Mouse (Mus musculus) MEL (cell line): ENCODE results near the gene Adamtsl4.

ENCODE experiments used
- CTCF ChIP-seq, 3 experiments: IDR thresholded peaks in 2 of 3; conservative IDR thresholded peaks in 1 of 3; 2 replicates each; pipeline ENCODE4 v1.5.1; 2011 to 2012; ENCODE audit warnings: low read length in 3 of 3, low read depth in 2 of 3, mild to moderate bottlenecking in 2 of 3, improper control_type of control experiment in 1 of 3, inconsistent platforms in 1 of 3, mixed read lengths in 1 of 3, moderate library complexity in 1 of 3; ENCODE audit not compliant: control insufficient read depth in 1 of 3, insufficient read depth in 1 of 3, poor library complexity in 1 of 3, severe bottlenecking in 1 of 3
- EP300 ChIP-seq, 2 experiments: IDR thresholded peaks; 2 replicates each; pipeline ENCODE4 v1.6.1; 2011; ENCODE audit warnings: improper control_type of control experiment in 2 of 2, low read length in 2 of 2, low read depth in 1 of 2, mild to moderate bottlenecking in 1 of 2
- ETS1 ChIP-seq: IDR thresholded peaks from 2 replicates; pipeline ENCODE4 v1.6.1; 2012; ENCODE audit warnings: low read depth, mild to moderate bottlenecking, inconsistent platforms, low read length, improper control_type of control experiment, moderate library complexity
- KAT2A ChIP-seq: conservative IDR thresholded peaks from 2 replicates; pipeline ENCODE4 v1.6.1; 2012; ENCODE audit warnings: low read depth, low read length, improper control_type of control experiment, inconsistent platforms
- MAX ChIP-seq: IDR thresholded peaks from 2 replicates; pipeline ENCODE4 v1.6.1; 2011; ENCODE audit warnings: low read length, improper control_type of control experiment
- POLR2A ChIP-seq, 2 experiments: IDR thresholded peaks; 2 replicates each; pipeline ENCODE4 v1.6.1; 2011 to 2012; ENCODE audit warnings: low read length in 2 of 2, mild to moderate bottlenecking in 2 of 2, control low read depth in 1 of 2, improper control_type of control experiment in 1 of 2, low read depth in 1 of 2, moderate library complexity in 1 of 2; ENCODE audit not compliant: control insufficient read depth in 1 of 2, insufficient read depth in 1 of 2, poor library complexity in 1 of 2
- SIN3A ChIP-seq: IDR thresholded peaks from 2 replicates; pipeline ENCODE4 v1.6.1; 2012; ENCODE audit warnings: low read length, improper control_type of control experiment, inconsistent platforms
- TBP ChIP-seq: IDR thresholded peaks from 2 replicates; pipeline ENCODE4 v1.8.0; 2011; ENCODE audit warnings: low read depth, low read length, improper control_type of control experiment

DNA sequence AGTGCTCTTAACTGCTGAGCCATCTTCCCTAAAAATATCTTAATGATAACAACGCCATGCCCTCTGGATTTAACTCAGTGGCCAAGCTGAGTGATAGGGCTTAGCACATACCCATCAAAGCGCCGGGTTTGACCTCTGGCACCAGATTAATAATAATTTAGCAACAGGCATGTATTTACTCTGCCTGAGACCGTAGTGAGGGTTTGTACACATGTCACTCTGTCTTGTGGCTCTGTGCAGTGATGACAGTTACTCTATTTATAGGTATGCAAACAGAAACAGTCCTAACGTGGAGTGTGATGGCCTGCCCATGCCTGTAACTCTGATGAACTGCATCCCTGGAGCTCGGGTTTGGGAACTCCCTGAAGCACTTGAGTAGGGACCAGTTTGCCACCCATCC lies 5.0 kb upstream of the Adamtsl4 start:
- TF ChIP-seq CTCF (IDR thresholded peaks at IDR 0.05 in 2 of 3, conservative IDR thresholded peaks at IDR 0.05 in 1 of 3; ENCODE audit: control insufficient read depth in 1 of 3, insufficient read depth in 1 of 3, low read depth in 2 of 3, low read length in 3 of 3, poor library complexity in 1 of 3, severe bottlenecking in 1 of 3) (no peak), MAX (no peak), ETS1 (no peak), POLR2A (IDR thresholded peaks at IDR 0.05; ENCODE audit: control insufficient read depth in 1 of 2, insufficient read depth in 1 of 2, low read depth in 1 of 2, low read length in 2 of 2, poor library complexity in 1 of 2) (no peak), SIN3A (no peak), EP300 (IDR thresholded peaks at IDR 0.05; ENCODE audit: low read depth in 1 of 2, low read length in 2 of 2) (no peak), TBP (no peak), KAT2A (no peak)
